Mouse (Mus musculus) ES-E14 (cell line): ENCODE measurements at regions not wholly inside any gene's neighbourhood (a gene's known extent, or its start where the extent isn't known, plus 50 kb on each side); places are given as distances from the start of the nearest gene placed in this dataset.

Experiments
- DNase-seq: peaks from one replicate; pipeline ENCODE4 v3.0.0-alpha.2; 2013; ENCODE audit warnings: low read depth, low spot score
- H3K27ac ChIP-seq: 2 replicates; pipeline ENCODE4 v1.5.1; 2012; ENCODE audit warnings: low read depth, mild to moderate bottlenecking, low read length, moderate library complexity, mixed read lengths; ENCODE audit not compliant: poor library complexity, insufficient read depth, severe bottlenecking
- H3K36me3 ChIP-seq: 2 replicates; pipeline ENCODE4 v1.6.1; 2012; ENCODE audit warnings: mild to moderate bottlenecking, low read length, moderate library complexity, mixed read lengths; ENCODE audit not compliant: control insufficient read depth, poor library complexity, insufficient read depth, severe bottlenecking
- H3K4me1 ChIP-seq, 2 experiments: fragments of 150-350 bp in 1 of 2; sonication (generic) in 1 of 2; 2 replicates each; pipeline ENCODE4 v1.6.1; 2012; ENCODE audit warnings: low read length in 2 of 2, mild to moderate bottlenecking in 1 of 2, mixed read lengths in 1 of 2; ENCODE audit not compliant: control insufficient read depth in 2 of 2, insufficient read depth in 2 of 2, poor library complexity in 1 of 2
- H3K4me3 ChIP-seq, 2 experiments: fragments of 150-350 bp in 1 of 2; sonication (generic) in 1 of 2; 2 replicates each; pipeline ENCODE4 v1.5.1; 2012; ENCODE audit warnings: low read length in 2 of 2, low read depth in 1 of 2, mild to moderate bottlenecking in 1 of 2, mixed read lengths in 1 of 2; ENCODE audit not compliant: insufficient read depth in 1 of 2, poor library complexity in 1 of 2, severe bottlenecking in 1 of 2
- H3K9ac ChIP-seq: 2 replicates; pipeline ENCODE4 v1.6.1; 2012; ENCODE audit warnings: low read depth, mild to moderate bottlenecking, low read length, mixed read lengths; ENCODE audit not compliant: poor library complexity, insufficient read depth, severe bottlenecking
- H3K9me3 ChIP-seq: fragments of 150-350 bp; sonication (generic); 2 replicates; pipeline ENCODE4 v1.6.1; 2012; ENCODE audit warnings: low read depth, mild to moderate bottlenecking, low read length; ENCODE audit not compliant: control insufficient read depth, insufficient read depth
- CHD2 ChIP-seq: IDR thresholded peaks from 2 replicates; pipeline ENCODE4 v1.6.1; 2014; ENCODE audit warnings: mild to moderate bottlenecking, low read depth, low read length, inconsistent platforms
- HCFC1 ChIP-seq: IDR thresholded peaks from 2 replicates; pipeline ENCODE4 v1.6.1; 2012; ENCODE audit warnings: low read length, inconsistent platforms, borderline replicate concordance; ENCODE audit not compliant: insufficient read depth
- MAFK ChIP-seq: IDR thresholded peaks from 2 replicates; pipeline ENCODE4 v1.6.1; 2014; ENCODE audit warnings: mild to moderate bottlenecking, low read depth, low read length, inconsistent platforms; ENCODE audit not compliant: insufficient read depth
- ZC3H11A ChIP-seq: IDR thresholded peaks from 2 replicates; pipeline ENCODE4 v1.6.1; 2012; ENCODE audit warnings: low read depth, mild to moderate bottlenecking, inconsistent platforms, low read length, borderline replicate concordance
- ZNF384 ChIP-seq: IDR thresholded peaks from 2 replicates; pipeline ENCODE4 v1.6.1; 2012; ENCODE audit warnings: low read depth, low read length, inconsistent platforms
- in situ Hi-C, 2 experiments: fragments of 600-800 bp; cut with MboI; formaldehyde crosslinking; loops; one replicate each; pipeline ENCODE4 v1.15.1; 2025; ENCODE audit warnings: low sequenced_read_pairs in 2 of 2, inconsistent platforms in 1 of 2; ENCODE audit not compliant: unreplicated experiment in 2 of 2

GRCm38 (mm10) chr1:83636051-83636450 lies 228.1 kb upstream of the Sphkap start:
- in situ Hi-C loops = no loop called here
- H3K4me1 ChIP-seq = no peaks in the 10 kb centered on the region

GRCm38 (mm10) chr1:83631798-83632197 lies 223.8 kb upstream of the Sphkap start:
- H3K9ac ChIP-seq = no peak overlapping the region
- no peak for TF ChIP-seq ZC3H11A
- TF ChIP-seq HCFC1 = no peak
- TF ChIP-seq MAFK = no peak
- no peak for TF ChIP-seq CHD2
- no peak for TF ChIP-seq ZNF384
- H3K36me3 ChIP-seq = no peaks in the 10 kb centered on the region

More at GRCm38 (mm10) chr1:83636051-83636450, 228.1 kb upstream of the Sphkap start:
- TF ChIP-seq CHD2 (no peak), ZC3H11A (no peak), MAFK (no peak), ZNF384 (no peak), HCFC1 (no peak)
- Histone ChIP-seq H3K9me3 (no peaks in the 10 kb centered on the region), H3K9ac (no peak overlapping the region), H3K27ac (no peak overlapping the region), H3K36me3 (no peaks in the 10 kb centered on the region), H3K4me3 (no peak overlapping the region)
- no peak for DNase-seq

GRCm38 (mm10) chr1:83631394-83631793 lies 223.4 kb upstream of the Sphkap start:
- in situ Hi-C loops = no loop called here
- H3K4me3 ChIP-seq = no peak overlapping the region
- no peak overlapping the region for H3K9ac ChIP-seq
- no peak for DNase-seq
- H3K4me1 ChIP-seq = no peaks in the 10 kb centered on the region
- TF ChIP-seq HCFC1 = no peak
- no peak for TF ChIP-seq ZC3H11A
- H3K9me3 ChIP-seq = no peaks in the 10 kb centered on the region
- no peak overlapping the region for H3K27ac ChIP-seq
- H3K36me3 ChIP-seq = no peaks in the 10 kb centered on the region

More at GRCm38 (mm10) chr1:83631798-83632197, 223.8 kb upstream of the Sphkap start:
- DNase-seq = no peak
- in situ Hi-C loops = no loop called here
- no peaks in the 10 kb centered on the region for H3K9me3 ChIP-seq
- H3K4me3 ChIP-seq = no peak overlapping the region
- no peak overlapping the region for H3K27ac ChIP-seq
- no peaks in the 10 kb centered on the region for H3K4me1 ChIP-seq

- Histone ChIP-seq H3K4me1 (no peaks in the 10 kb centered on the region), H3K27ac (no peak overlapping the region), H3K4me3 (no peak overlapping the region), H3K9me3 (no peaks in the 10 kb centered on the region), H3K36me3 (no peaks in the 10 kb centered on the region), H3K9ac (no peak overlapping the region)
- no peak for DNase-seq
- TF ChIP-seq ZC3H11A = no peak
- TF ChIP-seq CHD2 = no peak
- no peak for TF ChIP-seq HCFC1
- TF ChIP-seq ZNF384 = no peak
- TF ChIP-seq MAFK = no peak
- in situ Hi-C loops = no loop called here
Measured at GRCm38 (mm10) chr1:83587258-83587657, 179.3 kb upstream of the Sphkap start.

- Histone ChIP-seq H3K4me3 (no peak overlapping the region), H3K9ac (no peak overlapping the region), H3K4me1 (no peaks in the 10 kb centered on the region), H3K27ac (no peak overlapping the region), H3K9me3 (no peaks in the 10 kb centered on the region), H3K36me3 (no peaks in the 10 kb centered on the region)
- no peak for TF ChIP-seq ZC3H11A
- TF ChIP-seq HCFC1 = no peak
- DNase-seq = no peak
- in situ Hi-C loops = no loop called here
Measured at GRCm38 (mm10) chr1:83583041-83583440, 175.0 kb upstream of the Sphkap start.
